Mouse (Mus musculus): Measurements from ENCODE around the gene Pnma1. TPM values are rescaled to one million over a fixed set of nuclear protein-coding genes. Genes with fewer than 3 reads are reported as not detected.

The Pnma1 gene
- total and polyA plus RNA-seq, 2 experiments from 2014 or later, result 0.31 TPM; not detected in 1

DNA sequence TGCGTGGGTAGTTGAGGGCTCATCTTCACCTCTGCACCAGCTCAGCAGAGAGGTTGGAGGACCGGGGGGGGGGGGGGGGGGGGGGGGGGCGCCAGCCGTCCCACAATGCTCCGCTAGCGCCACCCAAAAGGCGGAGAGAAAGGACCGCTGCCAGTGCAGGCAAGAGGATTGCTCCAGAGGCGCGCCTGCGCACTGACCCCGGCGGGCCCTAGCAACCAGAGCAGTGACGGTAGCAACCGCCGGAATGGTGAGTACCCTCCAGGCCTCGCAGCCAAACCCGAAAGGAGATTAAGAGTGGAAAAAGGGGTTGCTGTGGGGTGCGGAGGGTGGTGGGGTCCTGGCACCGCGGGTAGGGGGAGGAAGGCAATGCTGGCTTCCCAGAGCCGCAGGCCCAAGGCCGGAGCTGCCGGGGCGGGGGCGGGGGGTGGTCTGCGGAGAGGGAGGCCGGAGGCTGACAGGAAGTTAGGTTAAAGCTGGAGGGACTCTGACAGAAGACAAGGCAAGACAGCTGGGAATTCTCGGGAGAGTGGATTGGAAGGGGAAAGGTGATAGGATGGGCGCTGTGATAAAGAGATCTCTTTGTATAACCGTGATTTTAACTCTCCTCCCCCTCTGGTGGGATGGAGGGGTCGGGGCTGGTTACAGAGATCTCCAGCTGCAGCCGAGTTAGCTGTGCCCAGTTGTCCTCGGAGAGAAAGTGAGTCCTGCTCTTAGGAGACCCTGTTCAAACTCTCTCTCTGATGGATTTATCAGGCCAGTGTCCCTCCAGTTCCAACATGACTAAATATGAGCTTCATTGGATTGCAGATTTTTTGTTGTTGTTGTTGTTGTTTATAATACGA is 33.9 kb downstream of the Pnma1 start, which contains the start of gene Dnal1:
Dnal1 (plus strand) TSS at position 214 of the 842 bp plus-strand sequence.
- Histone ChIP-seq H3K27ac (ENCODE audit: low read depth) (no peak within 1 kb of the TSS), H3K36me3 (replicated peaks; ENCODE audit: control insufficient read depth, insufficient read depth, low read length) (no peaks in the 10 kb centered on the region), H3K4me3 (ENCODE audit: low read depth, low read length) (peak within 1 kb of the TSS; percentile 75), H3K9me3 (replicated peaks; ENCODE audit: control insufficient read depth, low read length) (no peaks in the 10 kb centered on the region), H3K4me2 (ENCODE audit: low read depth, low read length) (peak within 1 kb of the TSS; percentile 79), H3K4me1 (ENCODE audit: control insufficient read depth, insufficient read depth) (peaks cover 5% of the 10 kb centered on the region; the same call in 1 of the 2 replicates), H3K27me3 (ENCODE audit: control insufficient read depth, insufficient read depth, low read length) (no peaks in the 10 kb centered on the region), H3K9ac (replicated peaks; ENCODE audit: low read depth, low read length) (peak within 1 kb of the TSS; percentile 22; the same call in 1 of the 2 replicates)
- 3% methylated on average over 29 of the region's 35 CpGs for WGBS
- peak; percentile 91 for DNase-seq (ENCODE audit: low spot score)
- ATAC-seq (ENCODE audit: insufficient read depth, low read depth), result peak; percentile 97
- TF ChIP-seq EP300 (IDR thresholded peaks at IDR 0.05; ENCODE audit: low read depth) (no peak), CTCF (IDR thresholded peaks at IDR 0.05; ENCODE audit: low read depth) (no peak)

DNA sequence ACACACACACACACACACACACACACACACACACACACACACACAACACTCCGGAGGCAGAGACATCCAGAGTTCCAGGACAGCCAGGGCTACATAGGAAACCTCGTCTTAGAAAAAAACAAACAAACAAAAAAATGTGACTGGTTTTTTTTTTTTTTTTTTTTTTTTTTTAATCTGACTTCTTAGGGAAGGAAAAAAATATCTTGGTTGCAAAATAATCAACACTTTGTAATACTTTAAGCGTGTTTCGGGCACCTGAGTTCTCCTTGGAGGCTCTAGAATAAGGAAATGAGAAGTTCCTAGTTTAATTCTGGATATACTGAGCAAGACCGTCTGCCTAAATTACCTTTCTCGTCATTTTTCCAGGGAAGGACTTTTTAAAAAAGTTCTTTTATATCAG is 34.6 kb downstream of the Pnma1 start:
- Histone ChIP-seq H3K9ac (replicated peaks; ENCODE audit: low read depth, low read length) (0 out of 2 replicates have a peak overlapping the region, but pooled peaks have one; percentile 22), H3K4me2 (ENCODE audit: low read depth, low read length) (peak overlapping the region; percentile 79), H3K27ac (ENCODE audit: low read depth) (no peak overlapping the region), H3K36me3 (replicated peaks; ENCODE audit: control insufficient read depth, insufficient read depth, low read length) (no peaks in the 10 kb centered on the region), H3K4me3 (ENCODE audit: low read depth, low read length) (peak overlapping the region; percentile 75), H3K9me3 (replicated peaks; ENCODE audit: control insufficient read depth, low read length) (no peaks in the 10 kb centered on the region), H3K4me1 (ENCODE audit: control insufficient read depth, insufficient read depth) (peaks cover 5% of the 10 kb centered on the region; the same call in 1 of the 2 replicates), H3K27me3 (ENCODE audit: control insufficient read depth, insufficient read depth, low read length) (no peaks in the 10 kb centered on the region)
- ATAC-seq (ENCODE audit: insufficient read depth, low read depth) (no peak), DNase-seq (ENCODE audit: low spot score) (no peak)
- 40% methylated on average over 6 of the region's 6 CpGs for WGBS
- TF ChIP-seq CTCF (IDR thresholded peaks at IDR 0.05; ENCODE audit: low read depth), result no peak
- no peak for TF ChIP-seq EP300 (IDR thresholded peaks at IDR 0.05; ENCODE audit: low read depth)

DNA sequence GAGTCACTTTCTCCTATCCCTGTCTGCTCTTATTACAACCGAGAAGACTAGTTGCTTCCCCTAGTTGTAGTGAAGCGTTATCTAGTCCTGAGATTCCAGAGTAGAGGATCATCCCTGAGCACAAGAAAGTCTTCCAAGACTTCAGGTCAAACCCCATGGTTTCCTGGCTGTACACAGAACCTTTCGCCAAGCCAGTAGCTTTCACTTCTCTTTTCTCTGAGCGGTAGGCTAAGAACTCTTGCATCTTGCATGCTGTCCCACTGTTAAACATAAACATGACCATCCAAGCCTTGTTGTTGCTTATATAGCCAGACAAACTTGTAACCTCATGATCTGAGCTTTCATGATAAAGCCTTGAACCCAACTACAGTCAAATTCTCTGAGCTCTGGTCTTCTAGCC is 37.5 kb downstream of the Pnma1 start:
- Histone ChIP-seq H3K4me1 (ENCODE audit: control insufficient read depth, insufficient read depth) (peaks cover 5% of the 10 kb centered on the region; the same call in 1 of the 2 replicates), H3K27ac (ENCODE audit: low read depth) (no peak overlapping the region), H3K9me3 (replicated peaks; ENCODE audit: control insufficient read depth, low read length) (no peaks in the 10 kb centered on the region), H3K36me3 (replicated peaks; ENCODE audit: control insufficient read depth, insufficient read depth, low read length) (no peaks in the 10 kb centered on the region), H3K27me3 (ENCODE audit: control insufficient read depth, insufficient read depth, low read length) (no peaks in the 10 kb centered on the region), H3K4me2 (ENCODE audit: low read depth, low read length) (no peak overlapping the region), H3K9ac (replicated peaks; ENCODE audit: low read depth, low read length) (no peak overlapping the region), H3K4me3 (ENCODE audit: low read depth, low read length) (no peak overlapping the region)
- no peak for DNase-seq (ENCODE audit: low spot score)
- ATAC-seq (ENCODE audit: insufficient read depth, low read depth), result no peak
- 85% methylated on average over 4 of the region's 4 CpGs for WGBS
- TF ChIP-seq CTCF (IDR thresholded peaks at IDR 0.05; ENCODE audit: low read depth) (no peak), EP300 (IDR thresholded peaks at IDR 0.05; ENCODE audit: low read depth) (no peak)

DNA sequence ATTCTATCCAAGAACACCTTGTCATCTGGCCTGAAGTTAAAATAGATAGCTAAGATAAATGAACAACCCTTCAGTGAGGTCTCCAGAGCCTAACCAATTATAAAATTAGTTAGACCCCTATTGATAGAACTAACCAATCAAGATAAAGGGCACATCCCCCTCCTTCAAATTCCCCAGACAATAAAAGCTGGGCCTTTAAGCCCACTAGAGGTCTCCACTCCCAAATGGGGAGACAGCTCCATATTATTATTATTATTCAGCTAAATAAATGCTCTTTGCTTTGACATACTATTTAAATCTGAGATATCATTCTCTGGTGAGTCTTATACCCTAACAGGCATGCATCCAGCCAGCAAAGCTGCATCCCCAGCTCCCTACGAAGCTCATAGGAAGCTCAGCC is 38.4 kb downstream of the Pnma1 start:
- ATAC-seq (ENCODE audit: insufficient read depth, low read depth) (no peak), DNase-seq (ENCODE audit: low spot score) (no peak)
- H3K4me1 ChIP-seq (ENCODE audit: control insufficient read depth, insufficient read depth), result peaks cover 3% of the 10 kb centered on the region; the same call in 1 of the 2 replicates
- no peak overlapping the region for H3K4me3 ChIP-seq (ENCODE audit: low read depth, low read length)
- H3K36me3 ChIP-seq (replicated peaks; ENCODE audit: control insufficient read depth, insufficient read depth, low read length), result no peaks in the 10 kb centered on the region
- no peak overlapping the region for H3K9ac ChIP-seq (replicated peaks; ENCODE audit: low read depth, low read length)
- 69% methylated on average over 1 of the region's 1 CpGs for WGBS
- no peak overlapping the region for H3K4me2 ChIP-seq (ENCODE audit: low read depth, low read length)
- TF ChIP-seq EP300 (IDR thresholded peaks at IDR 0.05; ENCODE audit: low read depth) (no peak), CTCF (IDR thresholded peaks at IDR 0.05; ENCODE audit: low read depth) (no peak)
- H3K9me3 ChIP-seq (replicated peaks; ENCODE audit: control insufficient read depth, low read length), result no peaks in the 10 kb centered on the region
- no peak overlapping the region for H3K27ac ChIP-seq (ENCODE audit: low read depth)
- H3K27me3 ChIP-seq (ENCODE audit: control insufficient read depth, insufficient read depth, low read length), result no peaks in the 10 kb centered on the region

DNA sequence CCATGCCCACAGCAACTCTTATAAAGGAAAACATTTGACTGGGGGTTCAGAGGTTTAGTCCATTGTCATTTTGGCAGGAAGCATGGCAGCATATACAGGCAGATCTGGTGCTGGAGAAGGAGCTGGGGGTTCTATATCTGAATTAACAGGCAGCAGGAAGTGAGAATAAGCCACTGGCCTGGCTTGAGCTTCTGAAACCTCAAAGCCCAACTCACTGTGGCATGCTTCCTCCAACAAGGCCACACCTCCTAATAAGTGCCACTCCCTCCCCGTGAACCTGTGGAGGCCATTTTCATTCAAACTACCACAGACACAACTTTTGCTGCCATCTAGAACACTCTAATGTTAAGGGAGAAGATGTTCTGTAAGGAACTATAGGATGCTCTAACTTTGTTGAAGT is 40.6 kb downstream of the Pnma1 start:
- ATAC-seq (ENCODE audit: insufficient read depth, low read depth) (no peak), DNase-seq (ENCODE audit: low spot score) (no peak)
- H3K27ac ChIP-seq (ENCODE audit: low read depth), result no peak overlapping the region
- H3K4me1 ChIP-seq (ENCODE audit: control insufficient read depth, insufficient read depth), result no peaks in the 10 kb centered on the region
- no peaks in the 10 kb centered on the region for H3K36me3 ChIP-seq (replicated peaks; ENCODE audit: control insufficient read depth, insufficient read depth, low read length)
- TF ChIP-seq EP300 (IDR thresholded peaks at IDR 0.05; ENCODE audit: low read depth) (no peak), CTCF (IDR thresholded peaks at IDR 0.05; ENCODE audit: low read depth) (no peak)
- no peak overlapping the region for H3K4me2 ChIP-seq (ENCODE audit: low read depth, low read length)
- H3K4me3 ChIP-seq (ENCODE audit: low read depth, low read length), result no peak overlapping the region
- H3K9ac ChIP-seq (replicated peaks; ENCODE audit: low read depth, low read length), result no peak overlapping the region
- WGBS, result 47% methylated on average over 1 of the region's 1 CpGs
- H3K27me3 ChIP-seq (ENCODE audit: control insufficient read depth, insufficient read depth, low read length), result no peaks in the 10 kb centered on the region
- no peaks in the 10 kb centered on the region for H3K9me3 ChIP-seq (replicated peaks; ENCODE audit: control insufficient read depth, low read length)
